Mouse (Mus musculus): ENCODE results near the gene Cldn18. TPM values are rescaled to one million over a fixed set of nuclear protein-coding genes. Genes with fewer than 3 reads are reported as not detected.

The Cldn18 gene
- polyA plus RNA-seq, 2 experiments: not detected

- no peak for TF ChIP-seq POLR2A (IDR thresholded peaks at IDR 0.05; ENCODE audit: borderline replicate concordance, extremely low read depth, insufficient read depth, insufficient read length)
- Histone ChIP-seq H3K27ac (replicated peaks; ENCODE audit: low read depth, low read length) (no peak overlapping the region), H3K36me3 (ENCODE audit: control insufficient read depth, insufficient read depth, low read length) (no peaks in the 10 kb centered on the region), H3K4me2 (replicated peaks; ENCODE audit: low read depth, low read length, severe bottlenecking) (no peak overlapping the region), H3K4me3 (replicated peaks; ENCODE audit: low read length) (no peak overlapping the region), H3K4me1 (ENCODE audit: control insufficient read depth, insufficient read depth, low read length) (no peaks in the 10 kb centered on the region), H3K9ac (ENCODE audit: low read depth, low read length, severe bottlenecking) (no peak overlapping the region), H3K27me3 (ENCODE audit: control insufficient read depth, insufficient read depth, low read length) (no peaks in the 10 kb centered on the region), H3K9me3 (ENCODE audit: control insufficient read depth, low read length) (no peaks in the 10 kb centered on the region)
- DNase-seq (ENCODE audit: low spot score): no peak
- ATAC-seq (ENCODE audit: low FRiP score, low read depth): no peak
- WGBS: 81% methylated on average over 5 of the region's 5 CpGs
Observed at GRCm38 (mm10) chr9:99685536-99686231, 31.4 kb downstream of the Cldn18 start.

- TF ChIP-seq POLR2A (IDR thresholded peaks at IDR 0.05; ENCODE audit: borderline replicate concordance, extremely low read depth, insufficient read depth, insufficient read length): no peak
- no peak overlapping the region for H3K9ac ChIP-seq (ENCODE audit: low read depth, low read length, severe bottlenecking)
- no peak overlapping the region for H3K27ac ChIP-seq (replicated peaks; ENCODE audit: low read depth, low read length)
- ATAC-seq (ENCODE audit: low FRiP score, low read depth) (no peak), DNase-seq (ENCODE audit: low spot score) (no peak)
- H3K36me3 ChIP-seq (ENCODE audit: control insufficient read depth, insufficient read depth, low read length): no peaks in the 10 kb centered on the region
- H3K4me2 ChIP-seq (replicated peaks; ENCODE audit: low read depth, low read length, severe bottlenecking): no peak overlapping the region
- no peaks in the 10 kb centered on the region for H3K9me3 ChIP-seq (ENCODE audit: control insufficient read depth, low read length)
- no peaks in the 10 kb centered on the region for H3K27me3 ChIP-seq (ENCODE audit: control insufficient read depth, insufficient read depth, low read length)
- WGBS: 75% methylated on average over 5 of the region's 5 CpGs
- H3K4me3 ChIP-seq (replicated peaks; ENCODE audit: low read length): no peak overlapping the region
- H3K4me1 ChIP-seq (ENCODE audit: control insufficient read depth, insufficient read depth, low read length): no peaks in the 10 kb centered on the region
Observed at GRCm38 (mm10) chr9:99685061-99685521, 32.0 kb downstream of the Cldn18 start.

- DNase-seq (ENCODE audit: low spot score) (no peak), ATAC-seq (ENCODE audit: low FRiP score, low read depth) (no peak)
- TF ChIP-seq POLR2A (IDR thresholded peaks at IDR 0.05; ENCODE audit: borderline replicate concordance, extremely low read depth, insufficient read depth, insufficient read length): no peak
- Histone ChIP-seq H3K9ac (ENCODE audit: low read depth, low read length, severe bottlenecking) (no peak overlapping the region), H3K4me3 (replicated peaks; ENCODE audit: low read length) (no peak overlapping the region), H3K4me2 (replicated peaks; ENCODE audit: low read depth, low read length, severe bottlenecking) (no peak overlapping the region), H3K36me3 (ENCODE audit: control insufficient read depth, insufficient read depth, low read length) (no peaks in the 10 kb centered on the region), H3K27me3 (ENCODE audit: control insufficient read depth, insufficient read depth, low read length) (no peaks in the 10 kb centered on the region), H3K4me1 (ENCODE audit: control insufficient read depth, insufficient read depth, low read length) (no peaks in the 10 kb centered on the region), H3K27ac (replicated peaks; ENCODE audit: low read depth, low read length) (no peak overlapping the region), H3K9me3 (ENCODE audit: control insufficient read depth, low read length) (no peaks in the 10 kb centered on the region)
- WGBS: 83% methylated on average over 21 of the region's 21 CpGs
Observed at GRCm38 (mm10) chr9:99681980-99682570, 35.0 kb downstream of the Cldn18 start.

- no peak overlapping the region for H3K9ac ChIP-seq (ENCODE audit: low read depth, low read length, severe bottlenecking)
- no peaks in the 10 kb centered on the region for H3K27me3 ChIP-seq (ENCODE audit: control insufficient read depth, insufficient read depth, low read length)
- WGBS: 86% methylated on average over 3 of the region's 3 CpGs
- no peak overlapping the region for H3K4me2 ChIP-seq (replicated peaks; ENCODE audit: low read depth, low read length, severe bottlenecking)
- H3K27ac ChIP-seq (replicated peaks; ENCODE audit: low read depth, low read length): no peak overlapping the region
- no peak for TF ChIP-seq POLR2A (IDR thresholded peaks at IDR 0.05; ENCODE audit: borderline replicate concordance, extremely low read depth, insufficient read depth, insufficient read length)
- H3K9me3 ChIP-seq (ENCODE audit: control insufficient read depth, low read length): no peaks in the 10 kb centered on the region
- H3K4me1 ChIP-seq (ENCODE audit: control insufficient read depth, insufficient read depth, low read length): no peaks in the 10 kb centered on the region
- no peaks in the 10 kb centered on the region; the same call in 1 of the 2 replicates for H3K36me3 ChIP-seq (ENCODE audit: control insufficient read depth, insufficient read depth, low read length)
- no peak for ATAC-seq (ENCODE audit: low FRiP score, low read depth)
- no peak overlapping the region for H3K4me3 ChIP-seq (replicated peaks; ENCODE audit: low read length)
- DNase-seq (ENCODE audit: low spot score): no peak
Observed at GRCm38 (mm10) chr9:99675714-99676113, 41.4 kb downstream of the Cldn18 start.

- no peaks in the 10 kb centered on the region for H3K9me3 ChIP-seq (ENCODE audit: control insufficient read depth, low read length)
- DNase-seq (ENCODE audit: low spot score): no peak
- H3K27ac ChIP-seq (replicated peaks; ENCODE audit: low read depth, low read length): no peak overlapping the region
- H3K4me1 ChIP-seq (ENCODE audit: control insufficient read depth, insufficient read depth, low read length): no peaks in the 10 kb centered on the region
- no peak overlapping the region for H3K4me3 ChIP-seq (replicated peaks; ENCODE audit: low read length)
- ATAC-seq (ENCODE audit: low FRiP score, low read depth): no peak
- no peak for TF ChIP-seq POLR2A (IDR thresholded peaks at IDR 0.05; ENCODE audit: borderline replicate concordance, extremely low read depth, insufficient read depth, insufficient read length)
- 37% methylated on average over 2 of the region's 2 CpGs for WGBS
- H3K27me3 ChIP-seq (ENCODE audit: control insufficient read depth, insufficient read depth, low read length): no peaks in the 10 kb centered on the region
- peaks cover 32% of the 10 kb centered on the region for H3K36me3 ChIP-seq (ENCODE audit: control insufficient read depth, insufficient read depth, low read length)
- no peak overlapping the region for H3K4me2 ChIP-seq (replicated peaks; ENCODE audit: low read depth, low read length, severe bottlenecking)
- no peak overlapping the region for H3K9ac ChIP-seq (ENCODE audit: low read depth, low read length, severe bottlenecking)
Observed at GRCm38 (mm10) chr9:99671603-99672002, 45.5 kb downstream of the Cldn18 start.

Measured in limb, embryonic 14.5 days (tissue).